Mouse (Mus musculus) frontal cortex, postnatal 14 days (tissue): ENCODE measurements around the gene Spin2c.
A peak's percentile ranks its signal among the peaks of the same experiment; 100 is the strongest.

Experiments used
- DNase-seq, 2 experiments: peaks; one replicate each; pipeline ENCODE4 v3.0.0; 2022; ENCODE audit warnings: low spot score in 2 of 2

Spin2c gene

GRCm38 (mm10) chrX:153831951-153832561, at the start of gene Spin2c:
Gene Spin2c (plus strand): TSS chrX:153832225.
- DNase-seq: peak; percentile 22 to 33

GRCm38 (mm10) chrX:153832606-153833005, 581 bp downstream of the Spin2c start:
- no peak for DNase-seq
